Mouse (Mus musculus) fat pad, adult 2 months (tissue): Measurements from ENCODE around the gene Olfr324.

ENCODE experiments used
- DNase-seq: peaks from one replicate; pipeline ENCODE4 v3.0.0-alpha.2; 2011; ENCODE audit warnings: low read depth, low spot score; ENCODE audit errors: extremely low read depth

Olfr324 gene

DNA sequence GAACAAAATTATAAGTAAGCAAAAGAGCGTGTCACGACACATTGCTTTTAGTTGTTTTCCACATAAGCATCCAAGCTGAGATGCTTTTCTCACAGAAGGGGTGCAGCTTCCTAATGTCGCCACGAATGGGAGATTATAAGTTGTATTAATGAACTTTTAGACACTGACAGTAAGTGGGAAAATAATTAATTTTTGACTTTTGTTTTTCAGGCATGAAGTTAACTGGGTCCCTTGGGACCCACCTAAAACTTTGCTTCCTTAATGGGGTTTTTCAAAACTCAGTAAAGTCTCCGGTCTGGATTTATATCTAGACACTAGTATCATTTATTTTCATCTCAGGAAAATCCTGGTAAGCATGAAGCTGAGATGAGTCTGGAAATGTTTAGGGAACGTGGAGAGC, at the start of gene Olfr324:
Olfr324 (plus strand) TSS at position 301 of the 400 bp plus-strand sequence.
- DNase-seq, result no peak

DNA sequence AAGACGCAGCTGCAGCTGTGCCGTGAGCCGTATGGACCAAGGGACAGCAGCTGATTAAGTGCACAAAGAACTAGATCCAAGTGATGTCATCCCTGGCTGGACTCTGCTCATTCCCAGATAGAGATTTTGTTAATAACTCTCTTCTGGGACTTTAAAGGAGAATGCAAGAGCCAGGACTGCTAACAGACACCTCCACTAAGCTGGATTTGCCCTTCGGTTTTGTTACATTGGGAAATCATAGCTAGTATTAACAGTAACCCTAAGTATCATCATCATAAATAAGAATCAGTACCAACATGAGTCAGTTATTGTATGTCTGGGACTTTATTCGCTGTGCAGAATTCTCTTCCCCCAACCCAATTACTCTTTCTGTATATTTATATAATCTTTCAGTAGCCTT, 48.6 kb upstream of the Olfr324 start, which contains the start of gene Olfr329-ps:
Olfr329-ps (minus strand) TSS at position 101 of the 400 bp plus-strand sequence.
- DNase-seq, result no peak

DNA sequence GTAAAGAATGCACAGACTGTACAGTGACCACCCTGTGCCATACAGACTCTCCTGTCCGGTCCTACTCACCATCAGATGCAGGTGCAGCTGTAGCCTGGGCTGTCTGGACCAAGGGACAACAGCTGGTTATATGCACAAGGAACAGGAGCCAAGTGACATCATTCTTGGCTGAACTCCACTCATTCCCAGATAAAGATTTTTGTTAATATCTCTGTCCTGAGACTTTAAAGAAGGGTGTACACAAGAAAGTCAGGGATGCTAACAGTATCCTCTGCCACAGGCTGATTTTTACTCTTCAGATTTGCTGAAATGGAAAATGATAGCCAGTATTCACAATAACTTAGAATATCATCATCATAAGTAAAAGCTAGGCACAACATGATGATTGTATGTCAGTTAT, 39.4 kb upstream of the Olfr324 start, which contains the start of gene Olfr328:
Olfr328 (minus strand) TSS at position 101 of the 400 bp plus-strand sequence.
- DNase-seq, result no peak

DNA sequence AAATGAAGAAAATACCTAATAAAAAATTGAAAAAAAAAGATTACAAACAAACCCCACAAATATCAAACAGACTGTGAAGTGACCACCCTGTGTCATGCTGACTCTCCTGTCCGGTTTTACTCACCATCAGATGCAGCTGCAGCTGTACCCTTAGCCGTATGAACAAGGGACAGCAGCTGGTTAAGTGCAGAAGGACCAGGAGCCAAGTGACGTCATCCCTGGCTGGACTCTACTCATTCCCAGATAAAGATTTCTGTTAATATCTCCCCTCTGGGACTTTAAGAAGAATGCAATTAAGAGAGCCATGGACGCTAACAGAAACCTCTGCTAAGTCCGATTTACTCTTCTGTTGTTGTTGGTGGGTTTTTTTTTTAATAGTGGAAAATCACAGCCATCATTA, 24.5 kb upstream of the Olfr324 start, which contains the start of gene Olfr224:
Olfr224 (minus strand) TSS at position 149 of the 400 bp plus-strand sequence.
- DNase-seq, result no peak

DNA sequence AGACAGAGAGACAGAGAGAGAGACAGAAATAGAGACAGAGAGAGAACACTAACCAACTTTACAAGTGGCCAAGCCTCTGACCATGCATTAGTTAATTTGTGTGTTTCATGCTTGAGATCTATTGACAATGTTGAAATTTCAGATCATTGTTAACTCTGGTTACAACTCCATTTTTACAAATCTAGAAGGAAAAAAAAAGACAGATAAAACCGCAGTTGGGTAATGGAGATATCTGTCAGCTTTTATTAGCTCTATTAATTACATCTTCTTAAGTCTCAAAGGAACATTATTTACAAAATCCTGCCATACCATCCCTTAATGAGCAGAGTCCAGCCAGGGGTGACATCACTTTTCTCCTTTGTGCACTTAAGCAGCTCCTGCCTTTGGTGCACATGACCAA, 17.5 kb upstream of the Olfr324 start, which contains the start of gene Olfr325:
Olfr325 (plus strand) TSS at position 301 of the 400 bp plus-strand sequence.
- no peak for DNase-seq

DNA sequence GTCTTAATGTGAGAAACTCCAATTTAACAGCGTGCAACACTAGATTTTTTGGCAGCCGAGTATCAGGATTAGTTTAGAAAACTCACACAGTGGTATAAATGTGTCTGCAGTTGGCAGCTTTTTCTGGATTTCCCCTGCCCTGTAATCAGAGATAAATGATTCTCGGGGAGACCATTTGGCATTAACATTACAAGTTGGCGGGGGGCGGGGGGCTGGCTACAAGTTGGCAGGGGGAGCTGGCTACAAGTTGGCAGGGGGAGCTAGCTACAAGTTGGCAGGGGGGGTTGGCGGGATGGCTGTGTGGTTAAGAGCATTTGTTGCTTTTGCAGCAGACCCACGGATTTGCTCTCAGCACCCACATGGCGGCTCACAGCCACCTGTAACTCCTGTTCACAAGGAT, 16.3 kb upstream of the Olfr324 start:
- no peak for DNase-seq

DNA sequence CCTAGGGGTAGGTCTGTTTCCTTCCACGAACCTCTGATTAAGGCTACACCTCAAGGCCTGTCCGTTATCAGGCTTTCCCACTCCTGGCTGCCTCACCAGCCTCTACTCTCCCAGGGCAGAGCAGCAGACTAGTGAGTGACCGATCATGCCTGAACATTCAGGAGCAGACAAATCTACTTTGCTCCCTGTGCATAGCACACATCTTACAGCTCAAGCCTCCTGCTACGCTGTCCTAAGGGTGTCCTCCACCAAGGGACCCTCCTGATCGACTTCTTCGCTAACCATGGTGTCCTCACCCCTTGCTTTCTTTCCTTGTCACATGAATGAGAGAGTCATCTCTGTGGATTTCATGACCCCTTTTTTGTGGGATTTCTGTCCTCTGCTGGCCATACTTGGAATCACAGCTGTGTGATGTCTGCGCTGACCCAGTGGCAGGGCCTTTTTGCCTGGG, 7.0 kb upstream of the Olfr324 start:
- no peak for DNase-seq

DNA sequence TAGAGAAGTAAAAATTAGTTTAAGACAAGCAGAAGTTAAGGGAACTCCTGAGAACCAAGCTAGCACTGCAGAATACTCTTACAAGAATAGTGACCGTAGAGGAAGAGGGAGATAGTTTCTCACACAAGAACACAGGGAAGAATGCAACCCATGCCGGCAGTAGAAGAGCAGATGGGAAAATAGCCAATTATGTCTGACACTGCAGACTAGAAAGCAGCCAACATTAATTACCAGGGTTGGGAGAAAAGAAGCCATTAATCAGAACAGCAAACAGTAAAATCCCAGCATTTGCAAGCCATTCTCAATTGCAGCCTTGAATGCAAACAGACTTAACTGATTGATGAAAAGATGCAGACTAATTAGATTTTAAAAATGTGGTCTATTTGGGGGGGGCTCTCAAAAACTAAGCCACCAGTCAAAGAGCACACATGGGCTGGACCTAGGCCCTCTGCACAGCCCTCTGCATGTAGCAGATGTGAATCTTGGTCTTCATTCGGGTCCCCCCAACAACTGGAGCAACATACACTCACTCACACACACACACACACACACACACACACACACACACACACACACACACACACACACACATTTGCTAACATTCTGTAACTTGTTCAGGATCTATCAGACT, 6.2 kb upstream of the Olfr324 start:
- no peak for DNase-seq

DNA sequence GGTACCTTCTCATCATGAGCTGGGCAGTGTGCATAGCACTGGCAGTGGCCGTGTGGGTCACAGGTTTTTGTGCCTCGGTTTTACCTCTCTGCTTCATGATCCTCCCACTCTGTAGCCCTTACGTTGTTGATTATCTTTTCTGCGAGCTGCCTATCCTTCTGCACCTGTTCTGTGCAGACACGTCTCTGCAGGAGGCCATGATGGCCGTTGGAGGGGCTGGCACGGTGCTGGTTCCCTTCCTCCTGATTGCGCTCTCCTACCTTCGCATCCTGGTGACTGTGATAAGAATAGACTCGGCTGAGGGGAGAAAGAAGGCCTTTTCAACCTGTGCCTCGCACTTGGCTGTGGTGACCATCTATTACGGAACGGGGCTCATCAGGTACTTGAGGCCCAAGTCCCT, 2.9 kb downstream of the Olfr324 start:
- no peak for DNase-seq

DNA sequence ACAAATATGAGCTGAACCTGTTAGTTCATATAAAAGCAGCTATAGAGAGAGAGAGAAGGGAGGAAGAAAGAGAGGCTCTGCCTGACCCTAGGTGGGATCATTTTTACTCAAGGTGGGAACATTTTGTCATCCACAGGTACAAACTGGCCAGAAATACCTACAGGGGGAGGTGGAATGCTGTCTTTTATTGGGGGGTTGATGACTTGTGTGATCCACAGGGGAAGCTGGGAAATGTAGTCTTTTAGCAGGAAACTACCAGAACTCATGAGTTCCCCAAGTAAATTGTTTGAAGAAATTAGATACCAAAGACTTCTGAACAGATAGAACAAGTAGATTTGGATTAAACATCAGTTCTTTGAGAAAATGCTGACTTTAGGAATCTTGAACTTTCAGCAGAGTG, 7.1 kb downstream of the Olfr324 start:
- no peak for DNase-seq

DNA sequence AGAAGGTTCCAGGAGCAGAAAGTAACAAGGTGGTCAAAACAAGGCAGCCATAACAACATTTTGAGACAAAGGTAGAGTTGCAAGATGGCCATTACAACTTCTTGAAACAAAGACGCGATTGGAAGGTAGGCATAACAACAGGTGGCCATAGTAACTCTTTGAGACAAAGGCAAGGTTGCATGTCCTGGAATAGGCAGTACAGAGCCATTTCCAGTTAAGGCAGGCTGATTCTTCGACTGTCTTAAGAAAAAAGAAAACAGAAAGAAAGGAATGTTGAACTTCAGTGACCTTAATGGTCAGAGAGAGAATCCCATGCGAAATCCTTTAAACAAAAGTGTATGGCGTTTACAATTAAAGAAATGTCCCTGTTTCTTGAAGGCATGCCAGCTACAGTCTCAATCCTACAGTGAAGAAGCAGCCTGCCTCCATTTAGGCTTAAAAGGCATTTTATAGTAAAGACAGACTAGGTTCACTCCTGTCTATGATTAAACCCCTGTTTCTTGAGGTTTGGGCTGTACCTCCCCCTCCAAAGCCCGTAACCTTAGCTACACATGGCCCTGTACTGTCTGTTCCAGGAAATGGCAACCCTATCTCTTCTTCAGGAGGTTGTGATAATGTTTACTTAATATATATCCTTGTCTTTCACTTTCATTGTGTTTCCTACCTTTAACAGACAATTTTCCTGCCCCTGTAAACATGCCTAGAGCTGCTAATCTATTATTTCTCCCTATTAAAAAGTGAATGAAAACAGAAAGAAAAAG, 8.1 kb downstream of the Olfr324 start:
- no peak for DNase-seq

DNA sequence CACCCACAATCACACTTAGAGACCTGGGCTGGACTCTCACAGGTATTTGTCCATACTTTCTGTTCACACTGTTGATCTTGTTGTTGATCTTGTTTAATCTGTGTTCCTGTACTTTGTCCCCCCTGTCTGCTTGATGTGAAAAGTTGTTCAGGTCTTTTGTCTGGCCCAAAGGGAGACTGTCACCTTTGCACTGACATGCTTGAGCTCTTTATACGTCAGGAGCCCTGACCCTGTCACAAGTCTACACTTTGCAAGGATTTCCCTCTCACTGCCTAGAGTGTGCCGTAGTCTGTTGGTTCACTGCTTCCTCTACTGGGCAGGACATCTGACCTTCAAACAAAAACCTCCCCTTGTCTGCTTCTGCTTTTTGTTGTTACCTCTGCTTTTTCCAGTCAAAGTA, 9.8 kb downstream of the Olfr324 start:
- no peak for DNase-seq

DNA sequence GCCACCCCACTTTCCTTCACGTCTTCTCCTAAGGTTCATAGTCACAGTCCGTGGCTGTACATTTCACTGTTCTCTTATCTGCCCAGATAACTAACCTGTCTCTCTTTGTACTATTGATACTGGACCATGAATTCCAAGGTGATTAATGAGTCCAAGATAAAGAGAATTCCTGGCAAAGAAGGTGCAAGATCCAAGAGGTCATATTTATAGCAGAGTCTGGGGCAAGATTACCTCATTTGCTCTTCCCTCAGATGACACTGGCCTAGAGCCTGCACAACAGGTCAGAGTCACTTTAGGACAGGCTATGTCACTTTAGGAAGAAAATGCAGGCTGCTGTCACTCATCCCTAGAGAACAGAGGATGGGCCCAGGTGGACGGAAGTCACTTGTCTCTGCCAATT, 10.3 kb downstream of the Olfr324 start:
- no peak for DNase-seq

DNA sequence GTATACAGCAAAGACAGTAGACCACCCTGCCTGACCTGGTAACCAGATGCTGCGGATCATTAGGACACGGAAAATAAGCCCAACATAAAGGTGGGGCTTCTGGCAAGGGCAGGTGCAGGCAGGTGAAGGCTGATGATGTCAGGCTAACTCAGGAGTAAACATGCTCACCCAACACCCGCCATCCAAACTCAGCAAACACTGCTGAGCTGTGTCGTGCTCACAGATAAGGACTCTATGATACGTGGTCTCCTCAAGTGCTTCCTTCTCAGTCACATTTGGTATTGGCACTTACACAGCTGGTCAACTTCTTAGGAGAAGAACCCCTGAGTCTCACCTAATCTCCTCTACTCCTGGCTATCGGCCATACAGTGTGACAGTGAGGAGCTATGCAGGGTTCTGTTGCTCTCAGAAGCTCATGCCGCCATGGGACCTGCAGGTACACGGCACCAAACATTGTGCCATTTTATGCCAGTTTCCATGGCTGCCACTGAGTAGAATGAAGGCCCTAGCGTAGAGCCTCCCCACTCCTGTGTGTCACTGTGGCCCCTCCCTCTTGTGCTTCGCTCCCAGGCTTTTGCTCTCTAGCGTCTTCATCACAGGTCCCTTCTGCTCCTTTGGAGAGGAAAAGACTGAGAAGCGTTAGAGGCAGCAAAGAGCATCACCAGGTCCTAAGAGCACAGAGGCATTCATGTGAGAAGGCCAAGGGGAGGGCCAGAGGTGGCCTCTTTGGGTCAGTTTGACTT, 11.4 kb downstream of the Olfr324 start:
- DNase-seq, result no peak

DNA sequence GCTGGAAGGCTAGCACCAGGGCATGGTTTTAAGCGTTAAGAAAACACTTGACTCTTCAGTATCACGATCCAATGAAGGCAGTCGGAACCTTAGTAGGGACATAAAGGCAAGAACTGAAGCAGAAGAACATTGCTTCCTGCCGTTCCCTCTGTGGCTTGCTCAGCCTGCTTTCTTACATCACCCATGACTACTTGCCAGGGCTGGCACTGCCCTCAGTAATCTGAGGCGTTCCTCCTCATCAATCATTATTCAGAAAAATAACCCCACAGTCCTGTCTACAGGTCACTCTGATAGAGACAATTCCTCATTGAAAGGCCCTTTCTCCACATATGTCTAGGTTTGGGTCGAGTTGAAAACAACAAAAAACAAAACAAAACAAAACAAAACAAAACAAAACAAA, 12.1 kb downstream of the Olfr324 start:
- DNase-seq, result no peak

DNA sequence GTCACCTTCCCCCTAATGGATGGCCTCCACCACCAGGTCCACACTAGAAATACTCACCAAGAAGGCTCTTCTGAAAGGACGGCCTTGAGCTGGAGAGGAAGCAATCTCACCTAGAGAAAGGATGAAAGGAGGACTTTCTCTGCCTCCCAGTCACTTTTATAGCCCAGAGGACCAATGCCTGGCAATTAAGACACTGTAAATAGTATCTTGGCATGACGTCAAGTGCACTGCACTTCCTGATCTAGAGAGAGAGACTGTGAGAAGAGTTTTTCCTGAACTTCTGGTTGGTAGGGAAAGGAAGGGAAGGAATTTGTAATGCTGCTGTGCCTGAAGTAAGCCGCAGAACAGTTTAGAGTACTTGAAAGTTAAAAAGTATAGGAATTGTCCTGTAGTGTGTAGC, 18.4 kb downstream of the Olfr324 start:
- DNase-seq, result no peak

DNA sequence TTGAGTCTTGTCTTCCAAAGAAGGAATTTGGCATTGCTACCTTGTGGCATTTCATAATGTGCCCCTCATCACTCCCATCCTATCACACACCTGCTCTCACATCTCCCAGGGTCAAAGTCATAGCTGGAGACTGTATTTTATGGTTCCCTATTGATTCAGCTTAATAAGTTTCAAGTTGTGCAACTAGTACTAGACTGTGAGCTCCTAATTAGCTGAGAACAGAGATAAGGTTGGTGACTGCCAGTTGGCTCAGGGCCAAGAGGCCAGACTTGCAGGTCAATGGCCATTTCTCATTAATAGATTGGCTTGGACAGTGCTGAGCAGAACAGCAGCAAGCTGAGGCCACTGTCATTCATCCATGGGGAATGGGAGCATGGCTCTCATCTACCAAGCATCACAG, 19.6 kb downstream of the Olfr324 start:
- no peak for DNase-seq

DNA sequence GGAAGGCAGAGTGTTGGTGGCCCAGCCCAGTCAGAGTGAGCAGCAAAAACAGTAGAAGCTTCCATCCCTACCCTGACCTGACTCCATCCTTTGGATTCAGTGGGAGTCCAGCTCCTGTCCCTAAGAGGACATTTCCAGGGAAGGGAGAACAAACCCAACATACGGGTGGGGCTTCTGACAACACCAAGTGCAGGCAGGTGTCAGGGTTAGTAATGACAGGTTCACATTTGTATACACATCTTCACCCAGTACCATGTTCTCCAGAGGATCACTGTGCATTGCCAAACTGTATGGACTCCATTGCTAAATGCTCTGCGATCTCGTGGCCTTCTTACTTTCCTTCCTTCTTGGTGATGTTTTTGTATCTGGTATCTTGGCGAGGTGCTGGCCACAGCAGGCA, 21.1 kb downstream of the Olfr324 start, which contains the start of gene 2210407C18Rik:
2210407C18Rik (minus strand) TSS at position 101 of the 400 bp plus-strand sequence.
- DNase-seq, result no peak

DNA sequence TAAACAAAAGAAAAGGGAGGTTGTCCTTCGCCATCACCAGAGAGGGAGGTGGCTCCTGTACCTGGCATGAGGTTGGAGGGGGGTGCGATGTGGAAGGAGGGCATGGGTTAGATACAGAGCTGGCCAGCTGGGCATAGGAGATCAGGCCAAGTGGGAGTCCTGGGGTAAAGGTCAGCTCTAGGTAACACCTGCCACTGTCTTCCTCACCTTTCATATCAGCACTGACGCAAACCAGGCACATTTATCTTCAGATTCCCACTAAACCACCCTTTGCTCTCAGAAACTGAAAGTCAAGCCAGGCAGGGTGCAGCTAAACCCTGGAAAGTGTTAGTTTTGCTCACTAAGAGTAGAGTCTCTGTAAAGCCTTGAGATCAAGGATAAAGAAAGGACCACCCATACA, 23.5 kb downstream of the Olfr324 start:
- no peak for DNase-seq

DNA sequence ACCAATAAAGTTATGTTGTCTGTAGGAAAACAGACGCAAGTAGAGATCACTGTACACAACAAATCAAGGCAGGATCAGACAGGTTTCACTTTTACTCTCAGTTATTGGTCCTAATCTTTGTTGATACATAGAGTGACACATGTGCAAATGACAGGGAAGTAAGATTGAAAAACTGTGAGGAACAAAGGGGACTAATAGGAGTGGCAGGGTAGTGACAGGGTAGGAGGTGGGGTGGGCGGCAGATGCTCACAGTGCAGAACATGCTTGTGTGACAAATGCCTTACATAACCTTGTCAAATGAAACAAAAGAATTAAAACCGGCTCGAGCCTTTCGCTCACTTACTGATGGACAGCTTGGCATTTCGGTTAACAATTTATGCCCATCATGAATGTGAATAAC, 23.9 kb downstream of the Olfr324 start:
- DNase-seq, result no peak

DNA sequence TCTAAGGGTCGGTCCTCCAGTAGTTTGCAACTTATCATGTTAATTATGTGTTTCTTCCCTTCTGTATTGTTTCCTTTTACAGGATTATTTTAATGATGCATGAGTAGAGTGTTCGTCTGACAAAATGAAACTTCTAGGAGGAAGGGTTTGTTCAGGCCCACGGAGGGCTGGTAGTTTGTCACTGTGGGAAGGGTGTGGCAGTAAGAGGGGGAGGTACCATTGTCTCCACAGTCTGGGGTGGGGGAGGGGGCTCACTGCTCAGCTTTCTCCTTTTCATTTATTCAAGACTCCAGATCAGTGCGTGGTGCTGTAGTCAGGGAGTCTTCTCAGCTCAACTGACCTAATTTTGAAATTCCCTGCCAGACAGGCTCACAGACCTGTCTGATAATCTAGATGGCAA, 31.2 kb downstream of the Olfr324 start:
- no peak for DNase-seq
